Mouse (Mus musculus) mature B cell (primary cell): Measurements from ENCODE around the gene Cd2.

Experiments used
- in situ Hi-C: fragments of 300-500 bp; cut with MboI; formaldehyde crosslinking; loops from 2 replicates; pipeline ENCODE4 v1.14.3; 2019

Gene Cd2

DNA sequence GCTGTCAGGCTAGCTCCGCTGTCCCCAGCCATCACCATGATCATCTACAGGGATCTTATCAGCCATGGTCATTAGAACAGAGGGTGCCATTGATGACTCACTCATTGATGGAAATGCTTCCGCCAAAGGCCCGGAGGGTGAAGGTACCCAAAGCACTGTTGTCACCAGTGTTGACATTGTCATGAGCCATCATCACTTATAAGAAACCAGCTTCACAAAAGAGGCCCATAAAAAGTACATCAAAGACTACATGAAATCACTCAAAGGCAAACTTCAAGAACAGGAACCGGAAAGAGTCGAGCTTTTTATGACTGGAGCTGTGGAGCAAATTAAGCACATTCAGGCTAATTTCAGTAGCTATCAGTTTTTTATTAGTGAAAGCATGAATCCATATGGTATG is 54.3 kb downstream of the Cd2 start:
- in situ Hi-C loops, result no loop called here

GRCm38 (mm10) chr3:101232570-101232969 is 55.2 kb downstream of the Cd2 start:
- in situ Hi-C loops, result no loop called here

- in situ Hi-C loops, result no loop called here
These were observed 57.5 kb downstream of the Cd2 start for GRCm38 (mm10) chr3:101230201-101230600.

- in situ Hi-C loops, result no loop called here
These were observed 58.2 kb downstream of the Cd2 start for GRCm38 (mm10) chr3:101229551-101229930.

GRCm38 (mm10) chr3:101228868-101229550 is 58.7 kb downstream of the Cd2 start:
- in situ Hi-C loops, result no loop called here

- in situ Hi-C loops, result no loop called here
These were observed 59.7 kb downstream of the Cd2 start for GRCm38 (mm10) chr3:101228066-101228465.
